Mouse (Mus musculus): Measurements from ENCODE around the gene Smr3a. TPM values are rescaled to one million over a fixed set of nuclear protein-coding genes. Genes with fewer than 3 reads are reported as not detected.

The Smr3a gene
- total RNA-seq (2012; rRNA removed): not detected in 2 replicates
- polyA plus RNA-seq (2012; ENCODE audit: insufficient read depth in 1 of 2, insufficient read length in 2 of 2, low read depth in 1 of 2, low replicate concordance in 2 of 2, missing spikeins in 1 of 2): not detected

- DNase-seq (ENCODE audit: low read depth, low spot score): no peak
- no peaks in the 10 kb centered on the region for H3K36me3 ChIP-seq (ENCODE audit: control insufficient read depth in 1 of 2, insufficient read depth in 2 of 2, low read length in 2 of 2)
Measured at GRCm38 (mm10) chr5:88002249-88002648, at the start of gene Smr3a. Gene Smr3a, plus strand, starts transcription at chr5:88002549.

GRCm38 (mm10) chr5:87969201-87969600, 33.1 kb upstream of the Smr3a start, which contains the start of the genes 2310003L06Rik and Gm28434:
Gene 2310003L06Rik, plus strand, starts transcription at chr5:87969459.
Gene Gm28434, plus strand, starts transcription at chr5:87969517.
- Histone ChIP-seq H3K9me3 (replicated peaks; ENCODE audit: insufficient read depth, low read length) (no peaks in the 10 kb centered on the region), H3K27ac (ENCODE audit: control insufficient read depth, low read depth, low read length) (no peak within 1 kb of the TSS), H3K36me3 (ENCODE audit: control insufficient read depth in 1 of 2, insufficient read depth in 2 of 2, low read length in 2 of 2) (no peaks in the 10 kb centered on the region), H3K9ac (ENCODE audit: control insufficient read depth, low read depth, low read length, poor library complexity, severe bottlenecking) (no peak within 1 kb of the TSS), H3K4me1 (ENCODE audit: control insufficient read depth in 1 of 2, insufficient read depth in 2 of 2, low read length in 2 of 2) (no peaks in the 10 kb centered on the region), H3K4me3 (ENCODE audit: control insufficient read depth in 1 of 2, insufficient read depth in 1 of 2, low read depth in 2 of 2, low read length in 2 of 2) (no peak within 1 kb of the TSS), H3K79me2 (ENCODE audit: control insufficient read depth, insufficient read depth, low read length, poor library complexity) (no peaks in the 10 kb centered on the region), H3K27me3 (ENCODE audit: control insufficient read depth in 1 of 2, insufficient read depth in 2 of 2, low read length in 2 of 2) (no peaks in the 10 kb centered on the region)
- DNase-seq (ENCODE audit: low read depth, low spot score): no peak
- TF ChIP-seq UBTF (IDR thresholded peaks at IDR 0.05; ENCODE audit: borderline replicate concordance, insufficient read depth, low read depth, low read length) (no peak), MAX (IDR thresholded peaks at IDR 0.05; ENCODE audit: low read length) (no peak), CHD2 (IDR thresholded peaks at IDR 0.05; ENCODE audit: low read length) (no peak), HCFC1 (IDR thresholded peaks at IDR 0.05; ENCODE audit: low read depth, low read length) (no peak)

More at GRCm38 (mm10) chr5:88002249-88002648, at the start of gene Smr3a:
- Histone ChIP-seq H3K27ac (ENCODE audit: control insufficient read depth, low read depth, low read length) (no peak within 1 kb of the TSS), H3K27me3 (ENCODE audit: control insufficient read depth in 1 of 2, insufficient read depth in 2 of 2, low read length in 2 of 2) (no peaks in the 10 kb centered on the region), H3K9ac (ENCODE audit: control insufficient read depth, low read depth, low read length, poor library complexity, severe bottlenecking) (no peak within 1 kb of the TSS), H3K79me2 (ENCODE audit: control insufficient read depth, insufficient read depth, low read length, poor library complexity) (no peaks in the 10 kb centered on the region), H3K4me1 (ENCODE audit: control insufficient read depth in 1 of 2, insufficient read depth in 2 of 2, low read length in 2 of 2) (no peaks in the 10 kb centered on the region), H3K4me3 (ENCODE audit: control insufficient read depth in 1 of 2, insufficient read depth in 1 of 2, low read depth in 2 of 2, low read length in 2 of 2) (no peak within 1 kb of the TSS), H3K9me3 (replicated peaks; ENCODE audit: insufficient read depth, low read length) (no peaks in the 10 kb centered on the region)
- no peak for TF ChIP-seq GABPA (IDR thresholded peaks at IDR 0.05; ENCODE audit: low read depth, low read length)
- no peak for TF ChIP-seq E2F4 (IDR thresholded peaks at IDR 0.05; ENCODE audit: borderline replicate concordance, low read depth, low read length)

- Histone ChIP-seq H3K4me3 (ENCODE audit: control insufficient read depth in 1 of 2, insufficient read depth in 1 of 2, low read depth in 2 of 2, low read length in 2 of 2) (no peak within 1 kb of the TSS), H3K36me3 (ENCODE audit: control insufficient read depth in 1 of 2, insufficient read depth in 2 of 2, low read length in 2 of 2) (no peaks in the 10 kb centered on the region), H3K4me1 (ENCODE audit: control insufficient read depth in 1 of 2, insufficient read depth in 2 of 2, low read length in 2 of 2) (no peaks in the 10 kb centered on the region), H3K79me2 (ENCODE audit: control insufficient read depth, insufficient read depth, low read length, poor library complexity) (no peaks in the 10 kb centered on the region), H3K9ac (ENCODE audit: control insufficient read depth, low read depth, low read length, poor library complexity, severe bottlenecking) (no peak within 1 kb of the TSS), H3K9me3 (replicated peaks; ENCODE audit: insufficient read depth, low read length) (no peaks in the 10 kb centered on the region), H3K27me3 (ENCODE audit: control insufficient read depth in 1 of 2, insufficient read depth in 2 of 2, low read length in 2 of 2) (no peaks in the 10 kb centered on the region), H3K27ac (ENCODE audit: control insufficient read depth, low read depth, low read length) (no peak within 1 kb of the TSS)
- TF ChIP-seq RCOR1 (IDR thresholded peaks at IDR 0.05; ENCODE audit: low read depth, low read length) (no peak), CTCF (IDR thresholded peaks at IDR 0.05 in 2 of 3, conservative IDR thresholded peaks at IDR 0.05 in 1 of 3; ENCODE audit: control insufficient read depth in 1 of 3, insufficient read depth in 1 of 3, low read depth in 2 of 3, low read length in 3 of 3, poor library complexity in 1 of 3, severe bottlenecking in 1 of 3) (no peak), MYB (IDR thresholded peaks at IDR 0.05; ENCODE audit: low read depth, low read length) (no peak), BHLHE40 (IDR thresholded peaks at IDR 0.05; ENCODE audit: borderline replicate concordance, low read depth, low read length) (no peak), HCFC1 (IDR thresholded peaks at IDR 0.05; ENCODE audit: low read depth, low read length) (no peak), ELF1 (IDR thresholded peaks at IDR 0.05; ENCODE audit: low read depth, low read length) (no peak), CHD2 (IDR thresholded peaks at IDR 0.05; ENCODE audit: low read length) (no peak), POLR2AphosphoS5 (IDR thresholded peaks at IDR 0.05; ENCODE audit: borderline replicate concordance, low read depth, low read length) (no peak), ETS1 (IDR thresholded peaks at IDR 0.05; ENCODE audit: low read depth, low read length) (no peak), MEF2A (IDR thresholded peaks at IDR 0.05; ENCODE audit: extremely low read depth, insufficient replicate concordance, low read depth, low read length, poor library complexity, severe bottlenecking) (no peak), KAT2A (conservative IDR thresholded peaks at IDR 0.05; ENCODE audit: low read depth, low read length) (no peak), MYC (IDR thresholded peaks at IDR 0.05; ENCODE audit: low read depth, low read length) (no peak), JUND (IDR thresholded peaks at IDR 0.05; ENCODE audit: low read depth, low read length) (no peak), UBTF (IDR thresholded peaks at IDR 0.05; ENCODE audit: borderline replicate concordance, insufficient read depth, low read depth, low read length) (no peak), MXI1 (IDR thresholded peaks at IDR 0.05; ENCODE audit: low read depth, low read length) (no peak)
- no peak for DNase-seq (ENCODE audit: low read depth, low spot score)
Measured at GRCm38 (mm10) chr5:87979139-87979538, 23.2 kb upstream of the Smr3a start, which contains the start of gene Cabs1. Gene Cabs1, plus strand, starts transcription at chr5:87979439.

Measured in MEL (cell line).